Mouse (Mus musculus) spleen, adult 2 months (tissue): ENCODE data around the gene Zfp507. TPM values are rescaled to one million over a fixed set of nuclear protein-coding genes. Genes with fewer than 3 reads are reported as not detected.

Experiments used
- DNase-seq, 2 experiments: peaks; one replicate each; pipeline versions ENCODE4 v3.0.0 to v3.0.0-alpha.2; 2012 to 2021; ENCODE audit warnings: low spot score in 2 of 2, low read depth in 1 of 2
- H3K27ac ChIP-seq: fragments of 200-500 bp; 2 replicates; pipeline ENCODE4 v1.5.1; 2012; ENCODE audit warnings: low read length, inconsistent platforms; ENCODE audit not compliant: insufficient read depth
- H3K27me3 ChIP-seq: fragments of 200-500 bp; 2 replicates; pipeline ENCODE4 v1.6.1; 2012; ENCODE audit warnings: mild to moderate bottlenecking, moderate library complexity, low read length, inconsistent platforms; ENCODE audit not compliant: control insufficient read depth, insufficient read depth
- H3K36me3 ChIP-seq: fragments of 200-500 bp; 2 replicates; pipeline ENCODE4 v1.6.1; 2012; ENCODE audit warnings: mild to moderate bottlenecking, low read length, inconsistent platforms; ENCODE audit not compliant: control insufficient read depth, insufficient read depth
- H3K4me1 ChIP-seq: fragments of 200-500 bp; 2 replicates; pipeline ENCODE4 v1.6.1; 2011; ENCODE audit warnings: inconsistent platforms; ENCODE audit not compliant: control insufficient read depth, insufficient read depth, insufficient read length
- H3K4me3 ChIP-seq: fragments of 200-500 bp; 2 replicates; pipeline ENCODE4 v1.5.1; 2011; ENCODE audit warnings: mild to moderate bottlenecking, inconsistent platforms; ENCODE audit not compliant: insufficient read depth, insufficient read length; ENCODE audit errors: extremely low read depth
- CTCF ChIP-seq: fragments of 200-500 bp; IDR thresholded peaks from 2 replicates; pipeline ENCODE4 v1.5.1; 2011; ENCODE audit warnings: mild to moderate bottlenecking, inconsistent platforms; ENCODE audit not compliant: insufficient read depth, insufficient read length, insufficient replicate concordance; ENCODE audit errors: extremely low read depth
- POLR2A ChIP-seq: fragments of 200-500 bp; IDR thresholded peaks from 2 replicates; pipeline ENCODE4 v1.6.1; 2011; ENCODE audit warnings: low read depth, low read length, inconsistent platforms
- WGBS: fragments of 180-500 bp; shearing (Covaris S2); methylation state at CpG from one replicate; pipeline ENCODE4 v1.1.7; 2018; 5-methylcytosine and 5-hydroxymethylcytosine counted together
- polyA plus RNA-seq: library from polyadenylated mRNA; depleted of rRNA; stranded (reverse); fragments of >200 nt; gene quantifications from 2 replicates; pipeline ENCODE4 v1.2.3, GENCODE M21; 2012

Gene Zfp507
- polyA plus RNA-seq, 1 experiment: 5.0 TPM

- TF ChIP-seq CTCF: no peak
- no peak for TF ChIP-seq POLR2A
- Histone ChIP-seq H3K27me3 (no peaks in the 10 kb centered on the region), H3K4me3 (no peak overlapping the region), H3K27ac (no peak overlapping the region), H3K4me1 (no peaks in the 10 kb centered on the region), H3K36me3 (no peaks in the 10 kb centered on the region)
- DNase-seq: no peak
- 75% methylated on average over 12 of the region's 12 CpGs for WGBS
Measured at GRCm38 (mm10) chr7:35823906-35824305, 21.1 kb upstream of the Zfp507 start.

- H3K27ac ChIP-seq: no peak overlapping the region
- H3K27me3 ChIP-seq: no peaks in the 10 kb centered on the region
- H3K4me3 ChIP-seq: no peak overlapping the region
- H3K36me3 ChIP-seq: no peaks in the 10 kb centered on the region
- no peaks in the 10 kb centered on the region for H3K4me1 ChIP-seq
- TF ChIP-seq CTCF (no peak), POLR2A (no peak)
- 76% methylated on average over 17 of the region's 17 CpGs for WGBS
- DNase-seq: no peak
Measured at GRCm38 (mm10) chr7:35822320-35822719, 19.5 kb upstream of the Zfp507 start.

GRCm38 (mm10) chr7:35821357-35821756, 18.6 kb upstream of the Zfp507 start:
- DNase-seq: no peak
- no peak overlapping the region for H3K4me3 ChIP-seq
- H3K27me3 ChIP-seq: no peaks in the 10 kb centered on the region
- no peak for TF ChIP-seq POLR2A
- no peak for TF ChIP-seq CTCF
- no peak overlapping the region for H3K27ac ChIP-seq
- 84% methylated on average over 5 of the region's 5 CpGs for WGBS
- H3K4me1 ChIP-seq: no peaks in the 10 kb centered on the region
- H3K36me3 ChIP-seq: no peaks in the 10 kb centered on the region

- TF ChIP-seq POLR2A (no peak), CTCF (no peak)
- no peak for DNase-seq
- no peak overlapping the region for H3K27ac ChIP-seq
- H3K4me3 ChIP-seq: no peak overlapping the region
- WGBS: 71% methylated on average over 4 of the region's 4 CpGs
- no peaks in the 10 kb centered on the region for H3K4me1 ChIP-seq
- no peaks in the 10 kb centered on the region for H3K36me3 ChIP-seq
- no peaks in the 10 kb centered on the region for H3K27me3 ChIP-seq
Measured at GRCm38 (mm10) chr7:35819486-35819885, 16.7 kb upstream of the Zfp507 start.

- Histone ChIP-seq H3K36me3 (no peaks in the 10 kb centered on the region), H3K4me3 (no peak overlapping the region), H3K4me1 (no peaks in the 10 kb centered on the region), H3K27ac (no peak overlapping the region), H3K27me3 (no peaks in the 10 kb centered on the region)
- 77% methylated on average over 12 of the region's 12 CpGs for WGBS
- TF ChIP-seq CTCF (no peak), POLR2A (no peak)
- no peak for DNase-seq
Measured at GRCm38 (mm10) chr7:35814759-35815551, 12.2 kb upstream of the Zfp507 start.

GRCm38 (mm10) chr7:35813306-35813705, 10.5 kb upstream of the Zfp507 start:
- Histone ChIP-seq H3K36me3 (no peaks in the 10 kb centered on the region), H3K27ac (no peak overlapping the region), H3K4me3 (no peak overlapping the region), H3K4me1 (no peaks in the 10 kb centered on the region), H3K27me3 (no peaks in the 10 kb centered on the region)
- WGBS: 61% methylated on average over 11 of the region's 11 CpGs
- no peak for DNase-seq
- TF ChIP-seq CTCF: no peak
- TF ChIP-seq POLR2A: no peak

- Histone ChIP-seq H3K27ac (no peak overlapping the region), H3K4me1 (no peaks in the 10 kb centered on the region), H3K27me3 (no peaks in the 10 kb centered on the region), H3K36me3 (no peaks in the 10 kb centered on the region), H3K4me3 (no peak overlapping the region)
- TF ChIP-seq CTCF (no peak), POLR2A (no peak)
- no peak for DNase-seq
- 47% methylated on average over 8 of the region's 8 CpGs for WGBS
Measured at GRCm38 (mm10) chr7:35810736-35811135, 7.9 kb upstream of the Zfp507 start.
